Mouse (Mus musculus) mature B cell (primary cell): ENCODE measurements at regions not wholly inside any gene's neighbourhood (a gene's known extent, or its start where the extent isn't known, plus 50 kb on each side); places are given as distances from the start of the nearest gene placed in this dataset.

Source experiments
- in situ Hi-C: fragments of 300-500 bp; cut with MboI; formaldehyde crosslinking; loops from 2 replicates; pipeline ENCODE4 v1.14.3; 2019

GRCm38 (mm10) chr4:95153737-95154287 is 101.8 kb upstream of the Jun start:
- in situ Hi-C loops, result loop anchor here (10.0 kb wide), 1 partner anchor 99 kb away; the partner anchor contains the start of gene Jun

- in situ Hi-C loops, result loop anchor here (10.0 kb wide), 1 partner anchor 100 kb away; the partner anchor contains the start of gene Jun
Observed at GRCm38 (mm10) chr4:95154377-95154776, 102.4 kb upstream of the Jun start.

- in situ Hi-C loops, result loop anchor here (10.0 kb wide), 1 partner anchor 100 kb away; the partner anchor contains the start of gene Jun
Observed at GRCm38 (mm10) chr4:95155178-95155577, 103.2 kb upstream of the Jun start.

GRCm38 (mm10) chr4:95155796-95156195 is 103.8 kb upstream of the Jun start:
- in situ Hi-C loops, result loop anchor here (10.0 kb wide), 1 partner anchor 101 kb away; the partner anchor contains the start of gene Jun

- in situ Hi-C loops, result loop anchor here (10.0 kb wide), 1 partner anchor 102 kb away; the partner anchor contains the start of gene Jun
Observed at GRCm38 (mm10) chr4:95156451-95157271, 104.6 kb upstream of the Jun start.

- in situ Hi-C loops, result loop anchor here (10.0 kb wide), 1 partner anchor 103 kb away; the partner anchor contains the start of gene Jun
Observed at GRCm38 (mm10) chr4:95157653-95158430, 105.8 kb upstream of the Jun start.

- in situ Hi-C loops, result loop anchor here (10.0 kb wide), 1 partner anchor 104 kb away; the partner anchor contains the start of gene Jun
Observed at GRCm38 (mm10) chr4:95158632-95159424, 106.8 kb upstream of the Jun start.

GRCm38 (mm10) chr4:95159821-95160220 is 107.8 kb upstream of the Jun start:
- in situ Hi-C loops, result loop anchor here (10.0 kb wide), 1 partner anchor 105 kb away; the partner anchor contains the start of gene Jun

GRCm38 (mm10) chr4:95160465-95160864 is 108.4 kb upstream of the Jun start:
- in situ Hi-C loops, result no loop called here

- in situ Hi-C loops, result no loop called here
Observed at GRCm38 (mm10) chr4:95160912-95161669, 109.1 kb upstream of the Jun start.

- in situ Hi-C loops, result no loop called here
Observed at GRCm38 (mm10) chr4:95161670-95162020, 109.6 kb upstream of the Jun start.

- in situ Hi-C loops, result no loop called here
Observed at GRCm38 (mm10) chr4:95162386-95163090, 110.5 kb upstream of the Jun start.

GRCm38 (mm10) chr4:95163403-95163802 is 111.4 kb upstream of the Jun start:
- in situ Hi-C loops, result no loop called here

GRCm38 (mm10) chr4:95166503-95166902 is 114.5 kb upstream of the Jun start:
- in situ Hi-C loops, result no loop called here

- in situ Hi-C loops, result no loop called here
Observed at GRCm38 (mm10) chr4:95167216-95167615, 115.2 kb upstream of the Jun start.

GRCm38 (mm10) chr4:95169702-95170101 is 117.7 kb upstream of the Jun start:
- in situ Hi-C loops, result no loop called here

GRCm38 (mm10) chr4:95177753-95178152 is 125.7 kb upstream of the Jun start:
- in situ Hi-C loops, result no loop called here

GRCm38 (mm10) chr4:95178467-95178866 is 126.4 kb upstream of the Jun start:
- in situ Hi-C loops, result no loop called here

GRCm38 (mm10) chr4:95178900-95179299 is 126.9 kb upstream of the Jun start:
- in situ Hi-C loops, result no loop called here

- in situ Hi-C loops, result no loop called here
Observed at GRCm38 (mm10) chr4:95180446-95180845, 128.4 kb upstream of the Jun start.
